Mouse (Mus musculus): ENCODE results near the gene Atxn1. TPM values are rescaled to one million over a fixed set of nuclear protein-coding genes. Genes with fewer than 3 reads are reported as not detected.

Atxn1 gene
- total and polyA plus RNA-seq, 3 experiments, result 0.39 to 1.1 TPM; not detected in 1

DNA sequence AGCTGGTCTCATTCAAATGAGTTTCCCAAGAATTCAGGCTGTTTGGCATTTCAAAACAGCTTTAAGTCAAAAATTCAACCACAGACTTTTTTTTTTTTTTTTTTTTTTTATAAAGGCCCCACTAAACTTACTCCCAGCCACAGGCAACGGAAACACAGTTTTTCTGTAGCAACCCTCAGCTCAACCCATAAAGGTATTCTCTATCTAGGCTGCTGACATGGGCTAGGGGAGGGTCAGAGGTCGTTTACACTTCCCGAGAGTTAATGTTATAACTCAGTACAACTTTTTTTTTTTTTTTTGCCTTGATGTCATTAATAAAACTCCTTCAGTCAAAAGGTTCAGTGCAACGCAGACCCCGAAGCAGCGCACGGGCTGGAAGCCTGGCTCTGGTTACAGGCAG lies 93.3 kb downstream of the Atxn1 start:
- no peaks in the 10 kb centered on the region for H3K79me2 ChIP-seq (ENCODE audit: control insufficient read depth, insufficient read depth, low read length, poor library complexity)
- peaks cover 2 to 10% of the 10 kb centered on the region in 2 experiments; a peak in 3 of 4 replicates for H3K4me1 ChIP-seq (ENCODE audit: control insufficient read depth in 1 of 2, insufficient read depth in 2 of 2, low read length in 2 of 2)
- no peak overlapping the region for H3K4me3 ChIP-seq (ENCODE audit: control insufficient read depth in 1 of 2, insufficient read depth in 1 of 2, low read depth in 2 of 2, low read length in 2 of 2)
- no peak overlapping the region for H3K27ac ChIP-seq (ENCODE audit: control insufficient read depth, low read depth, low read length)
- no peak for DNase-seq (ENCODE audit: low read depth, low spot score)
- no peaks in the 10 kb centered on the region for H3K9me3 ChIP-seq (replicated peaks; ENCODE audit: insufficient read depth, low read length)
- TF ChIP-seq POLR2AphosphoS5 (IDR thresholded peaks at IDR 0.05; ENCODE audit: borderline replicate concordance, low read depth, low read length) (no peak), SIN3A (IDR thresholded peaks at IDR 0.05; ENCODE audit: low read length) (no peak), TCF12 (IDR thresholded peaks at IDR 0.05; ENCODE audit: low read depth, low read length) (no peak), UBTF (IDR thresholded peaks at IDR 0.05; ENCODE audit: borderline replicate concordance, insufficient read depth, low read depth, low read length) (no peak), E2F4 (IDR thresholded peaks at IDR 0.05; ENCODE audit: borderline replicate concordance, low read depth, low read length) (no peak), MEF2A (IDR thresholded peaks at IDR 0.05; ENCODE audit: extremely low read depth, insufficient replicate concordance, low read depth, low read length, poor library complexity, severe bottlenecking) (no peak), GATA1 (IDR thresholded peaks at IDR 0.05; ENCODE audit: low read depth, low read length) (no peak), ZKSCAN1 (IDR thresholded peaks at IDR 0.05; ENCODE audit: low read depth, low read length) (no peak), MAZ (IDR thresholded peaks at IDR 0.05; ENCODE audit: low read depth, low read length) (no peak), EP300 (IDR thresholded peaks at IDR 0.05; ENCODE audit: low read depth in 1 of 2, low read length in 2 of 2) (no peak), HCFC1 (IDR thresholded peaks at IDR 0.05; ENCODE audit: low read depth, low read length) (no peak)
- peaks cover 0 to 5% of the 10 kb centered on the region in 2 experiments; a peak in 2 of 4 replicates for H3K36me3 ChIP-seq (ENCODE audit: control insufficient read depth in 1 of 2, insufficient read depth in 2 of 2, low read length in 2 of 2)
- H3K27me3 ChIP-seq (ENCODE audit: control insufficient read depth in 1 of 2, insufficient read depth in 2 of 2, low read length in 2 of 2), result no peaks in the 10 kb centered on the region
- no peak overlapping the region for H3K9ac ChIP-seq (ENCODE audit: control insufficient read depth, low read depth, low read length, poor library complexity, severe bottlenecking)

DNA sequence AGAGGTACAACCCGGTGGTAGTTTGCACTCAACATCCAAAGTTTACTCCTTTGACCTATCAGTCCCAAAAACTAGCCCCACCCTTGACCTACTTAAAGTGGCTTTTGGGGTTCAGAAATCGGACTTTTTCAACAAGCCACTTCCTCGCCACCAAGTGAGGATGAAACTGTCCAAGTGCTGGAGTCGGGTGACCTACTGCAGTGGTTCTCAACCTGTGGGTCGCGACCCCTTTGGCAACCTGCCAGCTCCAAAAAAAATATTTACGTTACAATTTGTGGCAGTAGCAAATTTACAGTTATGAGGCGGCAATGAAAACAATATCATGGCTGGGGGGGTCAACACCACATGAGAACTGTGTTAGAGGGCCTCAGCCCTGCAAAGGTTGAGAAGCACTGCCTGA lies 95.9 kb downstream of the Atxn1 start:
- Histone ChIP-seq H3K9ac (ENCODE audit: control insufficient read depth, low read depth, low read length, poor library complexity, severe bottlenecking) (no peak overlapping the region), H3K4me1 (ENCODE audit: control insufficient read depth in 1 of 2, insufficient read depth in 2 of 2, low read length in 2 of 2) (peaks cover 4 to 15% of the 10 kb centered on the region in 2 experiments; a peak in 3 of 4 replicates), H3K9me3 (replicated peaks; ENCODE audit: insufficient read depth, low read length) (no peaks in the 10 kb centered on the region), H3K27me3 (ENCODE audit: control insufficient read depth in 1 of 2, insufficient read depth in 2 of 2, low read length in 2 of 2) (no peaks in the 10 kb centered on the region), H3K79me2 (ENCODE audit: control insufficient read depth, insufficient read depth, low read length, poor library complexity) (no peaks in the 10 kb centered on the region), H3K4me3 (ENCODE audit: control insufficient read depth in 1 of 2, insufficient read depth in 1 of 2, low read depth in 2 of 2, low read length in 2 of 2) (no peak overlapping the region), H3K36me3 (ENCODE audit: control insufficient read depth in 1 of 2, insufficient read depth in 2 of 2, low read length in 2 of 2) (peaks cover 0 to 7% of the 10 kb centered on the region in 2 experiments; a peak in 2 of 4 replicates), H3K27ac (ENCODE audit: control insufficient read depth, low read depth, low read length) (no peak overlapping the region)
- no peak for DNase-seq (ENCODE audit: low read depth, low spot score)
- TF ChIP-seq MEF2A (IDR thresholded peaks at IDR 0.05; ENCODE audit: extremely low read depth, insufficient replicate concordance, low read depth, low read length, poor library complexity, severe bottlenecking), result no peak
- no peak for TF ChIP-seq E2F4 (IDR thresholded peaks at IDR 0.05; ENCODE audit: borderline replicate concordance, low read depth, low read length)
- TF ChIP-seq MYB (IDR thresholded peaks at IDR 0.05; ENCODE audit: low read depth, low read length), result no peak
- no peak for TF ChIP-seq MYC (IDR thresholded peaks at IDR 0.05; ENCODE audit: low read depth, low read length)
- no peak for TF ChIP-seq ZC3H11A (IDR thresholded peaks at IDR 0.05; ENCODE audit: low read depth, low read length)
- no peak for TF ChIP-seq POLR2A (IDR thresholded peaks at IDR 0.05; ENCODE audit: control insufficient read depth in 1 of 2, insufficient read depth in 1 of 2, low read depth in 1 of 2, low read length in 2 of 2, poor library complexity in 1 of 2)
- no peak for TF ChIP-seq NELFE (IDR thresholded peaks at IDR 0.05; ENCODE audit: low read depth, low read length)
- no peak for TF ChIP-seq TBP (IDR thresholded peaks at IDR 0.05; ENCODE audit: low read depth, low read length)
- TF ChIP-seq POLR2AphosphoS5 (IDR thresholded peaks at IDR 0.05; ENCODE audit: borderline replicate concordance, low read depth, low read length), result no peak
- no peak for TF ChIP-seq MAZ (IDR thresholded peaks at IDR 0.05; ENCODE audit: low read depth, low read length)
- no peak for TF ChIP-seq RCOR1 (IDR thresholded peaks at IDR 0.05; ENCODE audit: low read depth, low read length)
- TF ChIP-seq SMC3 (IDR thresholded peaks at IDR 0.05; ENCODE audit: low read depth, low read length), result no peak
- no peak for TF ChIP-seq ZKSCAN1 (IDR thresholded peaks at IDR 0.05; ENCODE audit: low read depth, low read length)
- no peak for TF ChIP-seq UBTF (IDR thresholded peaks at IDR 0.05; ENCODE audit: borderline replicate concordance, insufficient read depth, low read depth, low read length)
- TF ChIP-seq JUND (IDR thresholded peaks at IDR 0.05; ENCODE audit: low read depth, low read length), result no peak
- no peak for TF ChIP-seq BHLHE40 (IDR thresholded peaks at IDR 0.05; ENCODE audit: borderline replicate concordance, low read depth, low read length)
- TF ChIP-seq USF1 (IDR thresholded peaks at IDR 0.05; ENCODE audit: low read depth, low read length), result no peak
- no peak for TF ChIP-seq MAX (IDR thresholded peaks at IDR 0.05; ENCODE audit: low read length)
